In genomic region chr9:97143416-97143815, GRCm38 (mm10) we compare ENCODE assay signal across 21 mouse cellular contexts. TPM values are rescaled to one million over a fixed set of nuclear protein-coding genes. Genes with fewer than 3 reads are reported as not detected.
DNase-seq lines count a peak whose midpoint lies in the region; ATAC-seq and TF ChIP-seq lines count a peak whose summit lies in the region.
"Had no signal": no experiment of that assay in that cellular context is flagged by ENCODE, and none has a peak within 500 bp of the region (broad histone marks: within the 10 kb centered on the region; RNA-seq: fewer than 3 reads in every experiment).

No protein-coding gene starts in this region.

- H3K4me2 ChIP-seq in kidney, embryonic 15.5 days, result no peak overlapping the region
- H3K4me2 ChIP-seq in kidney, embryonic 14.5 days (replicated peaks; ENCODE audit: low read depth, low read length), result no peak overlapping the region
- H3K4me2 ChIP-seq: embryonic facial prominence, embryonic 12.5 days; forebrain, embryonic 13.5 days; forebrain, embryonic 15.5 days had no signal

- no peak for ATAC-seq in kidney, embryonic 15.5 days (replicated peaks; ENCODE audit: low FRiP score)
- no peak for ATAC-seq in kidney, embryonic 14.5 days (ENCODE audit: low FRiP score, low TSS enrichment)
- ATAC-seq: forebrain, embryonic 13.5 days; forebrain, embryonic 15.5 days had no signal

- H3K27ac ChIP-seq in kidney, embryonic 15.5 days, result no peak overlapping the region
- H3K27ac ChIP-seq in kidney, embryonic 14.5 days (ENCODE audit: low read depth, low read length), result no peak overlapping the region
- peak overlapping the region; percentile 69; the same call in 1 of the 2 replicates for H3K27ac ChIP-seq in small intestine, adult 2 months (ENCODE audit: insufficient read depth, low read depth, low read length)
- H3K27ac ChIP-seq: embryonic facial prominence, embryonic 10.5 days; embryonic facial prominence, embryonic 12.5 days; forebrain, embryonic 13.5 days; forebrain, embryonic 15.5 days had no signal

- TF ChIP-seq POLR2A in small intestine, adult 2 months (IDR thresholded peaks at IDR 0.05; ENCODE audit: low read depth, low read length), result no peak

- peak; percentile 87 for DNase-seq in heart, adult 11 months
- DNase-seq in heart, postnatal 10 days, result no peak
- peak; percentile 33 for DNase-seq in kidney, adult 11 months
- DNase-seq in kidney, postnatal 25 days, result peak; percentile 21 to 58
- no peak for DNase-seq in cerebellum, postnatal 4 days (ENCODE audit: low spot score in 2 of 2)
- DNase-seq: adrenal gland, adult 2 months; adrenal gland, postnatal 10 days; adrenal gland, postnatal 25 days; cerebellum, adult 11 months; cerebellum, adult 18-20 months; cerebellum, adult 8-10 months; cerebellum, adult 9-11 months; cerebellum, postnatal 14 days; cerebellum, postnatal 36 days had no signal

- H3K4me3 ChIP-seq in kidney, embryonic 15.5 days (replicated peaks), result no peak overlapping the region
- H3K4me3 ChIP-seq in kidney, embryonic 14.5 days (ENCODE audit: low read length), result no peak overlapping the region
- no peak overlapping the region for H3K4me3 ChIP-seq in small intestine, adult 2 months (ENCODE audit: low read depth, low read length)
- H3K4me3 ChIP-seq: embryonic facial prominence, embryonic 10.5 days; embryonic facial prominence, embryonic 12.5 days; forebrain, embryonic 13.5 days; forebrain, embryonic 15.5 days had no signal

- H3K36me3 ChIP-seq in kidney, embryonic 15.5 days, result no peaks in the 10 kb centered on the region
- H3K36me3 ChIP-seq in kidney, embryonic 14.5 days (ENCODE audit: control insufficient read depth, insufficient read depth, low read length), result no peaks in the 10 kb centered on the region
- H3K36me3 ChIP-seq in small intestine, adult 2 months (ENCODE audit: control insufficient read depth, insufficient read depth, low read length), result no peaks in the 10 kb centered on the region
- H3K36me3 ChIP-seq: embryonic facial prominence, embryonic 10.5 days; embryonic facial prominence, embryonic 12.5 days; forebrain, embryonic 15.5 days had no signal

- no peaks in the 10 kb centered on the region for H3K27me3 ChIP-seq in kidney, embryonic 15.5 days
- H3K27me3 ChIP-seq in kidney, embryonic 14.5 days (ENCODE audit: control insufficient read depth, insufficient read depth, low read length), result no peaks in the 10 kb centered on the region
- H3K27me3 ChIP-seq in small intestine, adult 2 months (ENCODE audit: control insufficient read depth, insufficient read depth, low read length), result no peaks in the 10 kb centered on the region
- H3K27me3 ChIP-seq: embryonic facial prominence, embryonic 12.5 days; forebrain, embryonic 13.5 days; forebrain, embryonic 15.5 days had no signal

- no peaks in the 10 kb centered on the region for H3K4me1 ChIP-seq in kidney, embryonic 15.5 days
- H3K4me1 ChIP-seq in kidney, embryonic 14.5 days (ENCODE audit: control insufficient read depth, insufficient read depth, low read length), result no peaks in the 10 kb centered on the region
- H3K4me1 ChIP-seq in small intestine, adult 2 months (ENCODE audit: control insufficient read depth, insufficient read depth, insufficient read length, low read length), result peaks cover 40% of the 10 kb centered on the region; the same call in 1 of the 2 replicates
- H3K4me1 ChIP-seq: embryonic facial prominence, embryonic 10.5 days; embryonic facial prominence, embryonic 12.5 days; forebrain, embryonic 13.5 days; forebrain, embryonic 15.5 days had no signal

- H3K9ac ChIP-seq in kidney, embryonic 15.5 days, result no peak overlapping the region
- no peak overlapping the region for H3K9ac ChIP-seq in kidney, embryonic 14.5 days (ENCODE audit: low read depth, low read length)
- H3K9ac ChIP-seq: embryonic facial prominence, embryonic 12.5 days; forebrain, embryonic 13.5 days; forebrain, embryonic 15.5 days had no signal

- no peak for TF ChIP-seq CTCF in small intestine, adult 2 months (IDR thresholded peaks at IDR 0.05; ENCODE audit: extremely low read depth, insufficient read length, insufficient replicate concordance, low read depth, low read length)

- WGBS in kidney, embryonic 15.5 days, result 93% methylated on average over 5 of the region's 5 CpGs
- 97% methylated on average over 5 of the region's 5 CpGs for WGBS in kidney, embryonic 14.5 days
- 68% methylated on average over 5 of the region's 5 CpGs for WGBS in small intestine, adult 2 months

- H3K9me3 ChIP-seq in kidney, embryonic 15.5 days (replicated peaks), result no peaks in the 10 kb centered on the region
- no peaks in the 10 kb centered on the region for H3K9me3 ChIP-seq in kidney, embryonic 14.5 days (ENCODE audit: control insufficient read depth, low read length)
- H3K9me3 ChIP-seq: embryonic facial prominence, embryonic 10.5 days; embryonic facial prominence, embryonic 12.5 days; forebrain, embryonic 13.5 days; forebrain, embryonic 15.5 days had no signal

- intact Hi-C loops in heart, postnatal 10 days (cut with DNase I), result no loop called here

RNA-seq across cellular contexts. Expression of gene Slc25a36, which starts 32.5 kb away (rescaled TPM):
- total RNA-seq in heart, postnatal 10 days (2021), result 10 to 100 TPM; 38.6 to 42.3 TPM
- polyA plus RNA-seq in kidney, embryonic 15.5 days (2015; fragmentation: Nextera tagmentation; extraction: Ambion mirVana), result 68.4 and 76.6 TPM in 2 replicates
- polyA plus RNA-seq in kidney, embryonic 14.5 days (2014; fragmentation: Nextera tagmentation; extraction: Ambion mirVana), result 68.8 and 110 TPM in 2 replicates
- polyA plus RNA-seq in small intestine, adult 2 months (2012; rRNA removed), result 4.4 and 15.6 TPM in 2 replicates

Comparison
In these comparisons a context has a peak if more than half of its experiments do, and no peak if none do; other contexts are left out.
1. DNase-seq: peak in heart, adult 11 months (single experiment), kidney, adult 11 months (single experiment) and kidney, postnatal 25 days (2 of 2); none in heart, postnatal 10 days (0 of 2) and cerebellum, postnatal 4 days (0 of 2).